Mouse (Mus musculus) heart, postnatal 14 days (tissue): ENCODE measurements around the gene Fam172a. TPM values are rescaled to one million over a fixed set of nuclear protein-coding genes. Genes with fewer than 3 reads are reported as not detected.

ENCODE experiments used
- DNase-seq, 2 experiments: peaks; one replicate each; pipeline ENCODE4 v3.0.0; 2021 to 2022
- intact Hi-C: fragments of 180-260 bp; cut with DNase I; formaldehyde crosslinking; loops from one replicate; pipeline ENCODE4 v1.15.1; 2025
- total RNA-seq, 2 experiments: library from RNA; stranded (reverse); gene quantifications; 2 replicates each; pipeline ENCODE4 v1.2.3; 2021

Fam172a gene
- total RNA-seq, 2 experiments from 2014 or later: 13.5 to 15.0 TPM

DNA sequence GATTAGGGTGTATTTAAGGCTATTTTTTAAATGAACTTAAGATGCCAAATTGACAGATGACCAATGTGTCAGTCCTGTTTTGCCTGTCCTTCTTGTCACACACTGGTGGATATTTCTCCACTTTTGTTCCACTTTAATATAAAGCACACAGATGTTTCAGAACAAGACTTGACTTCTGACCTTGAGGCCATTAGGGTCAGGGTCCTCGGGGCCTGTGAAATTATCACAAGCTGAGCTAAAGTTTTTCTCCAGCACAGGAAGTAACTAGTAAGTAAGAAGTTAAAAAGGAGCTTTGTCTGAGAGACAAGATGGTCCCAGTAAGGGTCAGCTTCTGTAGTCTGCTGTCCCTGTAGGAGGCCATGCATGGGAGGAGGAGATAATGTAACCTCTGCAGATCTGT lies 255.8 kb downstream of the Fam172a start:
- no peak for DNase-seq
- intact Hi-C loops: no loop called here

DNA sequence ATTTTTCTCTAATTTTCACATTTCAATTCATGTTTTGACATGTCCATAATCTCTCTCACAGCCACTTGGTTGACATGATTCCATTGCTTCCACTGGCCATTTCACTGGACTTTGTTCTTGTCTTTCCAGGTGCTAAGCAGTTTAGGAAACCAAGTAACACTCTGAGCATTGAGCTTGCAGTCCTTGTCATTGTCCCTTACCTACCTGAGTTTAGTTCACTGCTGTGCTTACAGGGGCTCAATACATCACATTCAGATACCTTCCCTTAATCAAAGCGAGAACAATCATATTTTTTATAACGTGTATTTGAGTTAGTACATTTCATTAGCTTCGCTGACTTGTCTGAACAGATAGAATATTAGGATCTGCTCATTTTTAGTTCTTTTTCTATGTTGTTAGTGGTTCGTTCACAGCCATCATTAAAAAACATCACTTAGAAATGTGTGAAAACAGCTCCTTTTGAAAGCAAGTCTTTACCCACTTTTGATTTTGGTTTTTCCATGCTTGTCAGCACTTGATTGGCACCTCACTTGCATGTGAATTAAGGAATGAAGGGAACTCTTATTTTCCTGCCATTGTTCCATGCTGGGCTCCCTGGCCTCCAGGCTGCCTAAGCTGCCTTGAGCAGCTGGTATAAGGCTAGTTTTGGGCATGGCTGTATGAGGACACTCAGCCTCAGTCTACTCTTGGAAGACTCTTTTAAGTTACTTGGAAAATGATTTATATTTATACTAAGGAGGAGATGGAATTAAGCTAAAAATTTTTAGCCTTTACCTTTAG lies 257.9 kb downstream of the Fam172a start:
- DNase-seq: no peak
- intact Hi-C loops: no loop called here

DNA sequence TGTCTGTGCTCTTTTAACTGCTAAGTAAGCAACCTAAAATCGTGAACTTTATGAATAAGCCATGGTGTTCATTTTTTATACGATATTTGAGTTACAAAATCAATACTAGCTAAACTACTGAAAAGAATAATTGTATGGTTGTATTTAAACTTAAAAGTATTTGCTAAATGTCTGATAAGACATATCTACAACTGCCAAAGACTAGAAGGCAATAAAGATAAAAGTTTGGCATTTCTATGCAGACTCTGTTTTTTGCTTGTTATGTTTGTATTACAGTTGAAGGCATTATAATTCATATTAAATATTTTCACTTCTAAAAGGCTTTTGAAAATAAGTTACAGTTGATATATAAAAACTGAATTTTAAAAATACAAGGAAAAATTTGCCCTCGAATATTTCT lies 274.4 kb downstream of the Fam172a start:
- no peak for DNase-seq
- intact Hi-C loops: no loop called here

DNA sequence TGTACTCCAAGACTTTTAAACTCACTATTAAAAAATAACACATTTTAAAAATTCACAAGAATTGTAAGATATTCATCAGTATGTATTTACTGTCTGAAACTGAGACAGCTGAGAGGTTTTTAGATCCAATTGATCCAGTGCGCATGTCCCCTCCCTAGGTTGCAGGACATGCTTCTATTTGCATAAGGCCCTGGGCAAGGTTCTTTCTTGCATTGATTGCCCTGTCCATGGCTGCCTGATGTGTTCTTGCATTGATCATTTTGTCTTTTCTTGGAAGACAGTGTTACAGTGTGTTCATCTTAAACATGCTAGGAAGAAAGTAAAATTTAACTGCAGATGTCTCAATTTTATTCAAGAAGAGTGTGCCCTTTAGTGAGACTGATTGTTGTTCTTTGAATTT lies 275.3 kb downstream of the Fam172a start:
- intact Hi-C loops: no loop called here
- no peak for DNase-seq

DNA sequence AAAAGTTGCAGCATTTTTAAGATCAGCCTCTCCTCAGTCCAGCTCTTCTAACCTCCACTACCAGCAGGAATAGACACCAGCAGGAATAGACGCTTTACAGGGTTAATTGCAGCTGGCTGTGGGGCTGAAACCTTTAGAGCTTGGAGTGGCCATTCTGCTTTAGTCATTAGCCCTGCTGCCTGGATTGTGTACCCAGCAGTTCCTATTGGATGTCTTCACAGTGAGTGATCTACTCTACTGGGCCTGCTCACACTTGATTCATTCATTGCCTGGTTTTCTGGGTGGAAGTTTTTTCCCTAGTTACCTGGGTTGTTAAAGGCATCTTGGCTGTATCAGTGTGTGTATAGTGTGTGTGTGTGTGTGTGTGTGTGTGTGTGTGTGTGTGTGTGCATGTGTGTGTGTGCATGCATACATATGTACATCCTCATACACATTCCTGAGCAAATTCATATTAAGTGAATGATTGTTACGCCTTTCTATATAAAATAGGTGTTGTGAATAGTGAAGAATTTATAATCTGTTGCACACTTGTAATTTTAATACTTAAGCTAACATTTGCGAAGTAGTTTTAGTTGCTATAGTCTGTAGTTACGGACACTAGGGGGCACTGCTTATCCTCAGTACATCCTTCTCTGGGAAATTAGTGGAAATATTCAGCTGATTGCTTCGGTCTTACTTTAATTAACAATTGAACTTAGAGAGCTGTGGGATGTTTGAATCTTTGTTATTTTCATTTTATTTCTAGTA lies 280.4 kb downstream of the Fam172a start:
- DNase-seq: peak; percentile 19 to 60
- intact Hi-C loops: loop anchor here (5.0 to 10.0 kb wide), 3 partner anchors 205 to 1053 kb away; no protein-coding TSS in a partner anchor

DNA sequence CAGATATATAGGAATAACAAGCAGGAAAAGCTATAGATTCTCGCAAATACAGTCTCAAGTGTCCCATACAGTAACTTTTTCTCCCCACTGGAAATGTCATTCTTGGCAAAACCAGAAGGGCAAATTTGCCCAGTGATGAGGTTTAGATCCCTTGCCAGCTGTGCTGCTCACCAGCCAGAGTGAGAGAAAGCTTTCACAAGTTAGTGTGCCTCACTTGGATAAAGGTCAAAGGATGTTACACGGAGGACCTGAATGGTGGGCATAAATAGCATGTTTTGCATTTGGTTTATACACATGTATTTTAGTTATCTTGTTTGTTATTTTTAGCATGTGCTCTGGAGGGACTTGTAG lies 281.0 kb downstream of the Fam172a start:
- intact Hi-C loops: loop anchor here (5.0 to 10.0 kb wide), 3 partner anchors 204 to 1052 kb away; no protein-coding TSS in a partner anchor
- peak in 1 of 2 experiments; percentile 2 for DNase-seq

DNA sequence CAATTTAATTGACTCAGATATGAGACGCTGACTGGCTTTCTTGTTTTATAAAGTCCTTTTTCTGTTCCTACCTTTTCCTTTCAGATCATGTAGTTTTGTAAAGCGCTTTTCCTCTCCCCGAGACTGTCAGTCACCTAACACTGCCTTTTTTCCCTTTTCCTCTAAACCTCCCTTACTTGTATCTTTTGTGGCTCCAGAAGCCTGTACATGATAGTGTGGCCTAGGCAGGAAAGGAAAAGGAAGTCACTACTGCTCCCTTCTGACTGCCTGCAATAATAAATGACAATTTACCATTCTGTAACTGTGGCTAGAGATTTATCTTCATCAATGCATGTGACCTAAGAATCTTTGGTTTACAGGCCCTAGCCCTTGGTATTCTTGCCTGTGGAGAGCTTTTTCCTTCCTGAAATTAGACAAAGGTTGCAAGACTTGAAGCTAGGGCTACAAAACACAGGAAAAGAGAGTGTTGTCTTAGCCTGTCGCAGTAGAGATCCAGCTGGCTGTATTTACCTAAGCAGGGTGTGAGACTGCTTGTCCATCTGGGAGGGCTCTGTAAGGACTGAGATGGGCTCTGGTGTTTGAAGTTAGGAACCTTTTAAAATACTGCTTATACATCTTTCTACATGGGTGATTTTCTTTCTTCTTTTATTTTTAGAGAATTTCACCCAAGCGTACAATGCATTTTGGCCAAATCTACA lies 289.5 kb downstream of the Fam172a start:
- DNase-seq: no peak
- intact Hi-C loops: no loop called here

DNA sequence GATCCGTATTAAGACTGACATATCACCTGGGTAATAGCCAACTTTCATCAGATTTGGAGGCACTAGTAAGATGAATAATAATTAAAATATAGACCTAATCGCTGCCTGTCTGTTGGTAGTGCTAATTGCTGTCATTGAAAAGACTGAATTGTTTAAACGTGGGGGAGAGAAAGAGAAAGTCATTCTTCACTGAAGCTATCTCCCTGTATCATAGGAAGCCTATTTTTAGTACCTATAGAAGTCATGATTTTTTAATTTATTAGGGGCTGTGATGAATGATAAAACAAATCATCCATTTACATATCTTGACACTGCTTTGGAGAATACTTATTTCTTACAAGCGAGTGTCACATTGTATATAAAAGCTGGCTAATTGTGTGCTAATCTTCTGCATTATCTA lies 302.8 kb downstream of the Fam172a start:
- DNase-seq: no peak
- intact Hi-C loops: no loop called here

DNA sequence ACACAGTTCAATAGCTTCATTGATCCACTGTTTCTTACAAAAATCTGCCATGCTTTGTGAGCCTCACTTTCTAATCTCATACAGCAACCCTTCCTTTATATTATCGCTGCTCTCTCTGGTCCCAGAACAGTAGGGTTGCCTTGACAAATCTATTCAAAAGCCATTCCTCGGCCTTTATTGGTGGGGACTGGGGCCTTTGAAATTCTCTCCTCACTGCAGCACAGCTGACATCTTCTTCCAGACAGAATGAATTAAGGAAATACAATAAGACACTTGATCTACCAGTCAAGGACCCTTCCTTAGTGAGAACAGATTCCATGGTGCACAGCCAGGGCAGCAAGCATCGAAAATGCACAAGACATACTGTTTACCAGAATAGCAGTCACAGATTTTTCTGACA lies 303.5 kb downstream of the Fam172a start:
- DNase-seq: no peak
- intact Hi-C loops: no loop called here

DNA sequence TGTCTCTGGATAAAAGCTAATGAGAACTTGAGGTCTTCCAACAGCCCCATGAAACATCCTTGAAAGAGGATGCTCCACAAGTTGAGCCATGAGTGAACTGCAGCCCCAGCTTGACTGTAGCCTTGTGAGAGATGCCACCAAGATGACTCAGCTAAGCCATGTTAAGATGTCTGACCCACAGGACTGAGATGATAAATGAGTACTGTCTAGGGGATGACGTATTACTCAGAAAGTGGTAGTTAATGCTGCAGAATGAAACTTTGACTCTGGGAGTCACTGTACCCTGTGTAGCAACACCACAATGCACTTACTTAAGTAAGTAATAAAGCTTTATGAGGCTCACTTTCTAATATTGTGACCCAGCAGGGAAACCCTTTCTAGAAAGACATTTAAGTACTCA lies 308.3 kb downstream of the Fam172a start:
- intact Hi-C loops: no loop called here
- DNase-seq: no peak

DNA sequence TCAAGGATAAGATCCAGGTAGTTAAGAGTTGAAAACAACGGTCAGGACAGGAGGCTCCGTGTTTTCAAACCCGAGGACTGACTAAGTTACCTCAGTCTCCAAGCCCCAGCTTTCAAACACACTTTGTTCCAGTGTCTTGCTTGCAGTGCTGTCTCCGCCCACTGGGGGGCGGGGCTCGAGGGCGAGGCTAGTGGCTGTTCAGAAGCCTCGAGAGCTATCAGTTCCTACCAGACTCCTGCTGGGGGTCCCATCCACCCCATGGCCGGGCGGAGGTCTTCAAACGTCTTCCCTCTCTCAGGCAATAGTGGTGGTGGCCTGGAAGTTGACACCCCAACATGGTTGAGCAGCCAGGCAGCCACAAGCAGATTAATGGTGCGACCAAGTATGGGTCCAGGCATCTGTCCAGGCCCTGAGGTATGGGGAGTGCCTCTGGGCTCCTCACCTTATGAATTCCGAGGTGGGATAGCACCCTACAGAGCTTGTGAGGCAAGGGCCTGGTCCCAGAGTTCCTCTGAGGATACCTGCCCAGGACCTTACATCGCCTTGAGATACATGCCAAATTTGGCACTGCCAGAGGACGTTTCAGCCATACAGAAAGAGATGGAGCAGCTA lies 323.0 kb downstream of the Fam172a start, which contains the start of gene Pou5f2:
TSS of gene Pou5f2 (plus strand) at position 220 of the 612 bp plus-strand sequence.
- intact Hi-C loops: no loop called here
- peak in 1 of 2 experiments; percentile 7 for DNase-seq

DNA sequence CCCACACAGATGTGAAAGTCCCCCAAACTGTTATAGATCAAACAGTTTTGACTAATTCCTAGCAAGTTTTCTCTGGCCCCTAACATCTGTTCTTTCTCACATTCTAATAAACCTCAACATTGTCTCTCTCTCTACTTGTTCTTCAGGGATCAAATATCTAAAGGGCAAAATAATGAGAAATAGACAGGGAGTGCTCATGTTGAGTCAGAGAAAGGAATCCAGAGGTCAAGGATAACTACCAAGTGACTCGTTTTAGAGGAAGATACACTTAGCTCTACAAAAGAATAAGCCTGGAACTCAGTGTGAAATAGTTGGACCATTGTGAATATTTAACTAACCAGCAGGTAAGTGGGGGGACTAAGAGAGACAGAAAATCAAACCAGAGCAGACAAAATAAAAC lies 331.0 kb downstream of the Fam172a start:
- DNase-seq: no peak
- intact Hi-C loops: no loop called here

DNA sequence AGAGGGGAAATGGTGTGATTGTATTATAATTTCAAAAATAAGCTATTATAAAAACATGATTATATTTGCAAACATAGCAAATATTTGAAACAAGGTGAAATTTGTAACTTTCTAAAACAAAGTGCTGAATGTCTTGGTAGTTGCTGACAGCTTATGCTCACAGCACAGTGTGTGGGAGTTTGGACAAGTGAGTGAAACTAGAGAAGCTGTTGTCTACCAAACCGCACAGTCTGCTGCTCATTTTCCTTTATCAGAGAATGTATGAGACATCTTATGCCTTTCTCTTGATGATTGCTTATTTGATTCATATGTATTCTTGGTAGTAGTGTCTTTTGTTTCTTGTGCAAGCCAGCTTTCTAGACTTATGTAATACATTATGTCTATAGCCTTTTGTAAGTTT lies 335.4 kb downstream of the Fam172a start:
- intact Hi-C loops: no loop called here
- no peak for DNase-seq

DNA sequence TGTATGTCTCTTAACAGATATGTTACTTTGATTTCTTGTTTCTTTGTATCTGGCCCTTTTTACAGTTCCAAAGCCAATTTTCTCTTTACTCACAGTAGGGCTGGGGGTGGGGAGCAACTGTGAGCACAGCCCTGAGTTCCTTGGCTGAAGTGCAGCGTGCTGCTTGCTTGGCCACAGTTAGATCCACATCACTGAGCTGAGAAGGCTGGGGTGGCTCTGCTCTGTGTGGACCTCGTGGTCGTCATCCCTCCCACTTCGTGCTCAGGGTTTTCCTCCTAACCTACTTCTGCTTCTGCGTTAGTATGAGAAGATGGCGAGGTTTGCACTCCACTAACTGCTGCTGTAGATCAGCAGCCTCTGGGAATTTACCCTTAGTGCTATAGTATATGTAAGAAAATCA lies 341.4 kb downstream of the Fam172a start:
- DNase-seq: no peak
- intact Hi-C loops: no loop called here

DNA sequence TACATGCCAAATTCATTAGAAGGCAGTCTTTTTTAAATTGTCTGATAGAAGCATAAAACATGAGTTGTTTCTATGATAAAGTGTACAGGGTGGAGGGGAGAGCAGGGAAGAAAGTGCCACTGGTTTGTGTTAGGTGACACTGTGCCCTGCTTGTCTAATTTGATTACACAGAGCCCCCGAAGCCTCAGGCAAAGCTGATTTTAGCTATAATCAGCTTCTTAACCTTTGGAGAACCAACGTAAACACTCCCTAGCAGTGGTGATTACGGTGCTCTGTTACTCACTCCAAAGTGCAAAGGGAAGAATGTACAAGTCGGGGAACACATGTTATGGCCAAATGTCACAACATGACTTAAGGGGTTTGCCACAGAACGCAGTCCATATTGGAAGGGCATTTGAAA lies 343.3 kb downstream of the Fam172a start:
- intact Hi-C loops: no loop called here
- no peak for DNase-seq

DNA sequence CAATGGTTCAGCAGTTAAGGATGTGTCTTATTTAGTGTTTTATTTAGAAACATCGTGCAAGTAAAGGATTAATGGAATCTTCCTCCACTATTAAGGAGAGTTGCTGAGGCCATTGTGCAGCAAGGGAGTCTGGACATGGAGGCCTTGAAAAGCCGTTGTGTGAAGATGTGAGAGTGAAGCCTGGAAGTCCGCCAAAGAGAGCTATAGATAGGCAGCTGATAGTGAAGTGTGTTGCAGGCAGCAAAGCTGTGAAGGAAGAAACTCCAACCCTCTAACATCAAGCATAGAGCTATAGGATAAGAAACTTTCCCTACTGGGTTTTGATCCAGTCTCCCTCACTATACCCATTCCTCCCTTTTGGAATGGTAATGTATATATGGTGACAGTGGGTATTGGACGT lies 385.9 kb downstream of the Fam172a start:
- no peak for DNase-seq
- intact Hi-C loops: no loop called here

DNA sequence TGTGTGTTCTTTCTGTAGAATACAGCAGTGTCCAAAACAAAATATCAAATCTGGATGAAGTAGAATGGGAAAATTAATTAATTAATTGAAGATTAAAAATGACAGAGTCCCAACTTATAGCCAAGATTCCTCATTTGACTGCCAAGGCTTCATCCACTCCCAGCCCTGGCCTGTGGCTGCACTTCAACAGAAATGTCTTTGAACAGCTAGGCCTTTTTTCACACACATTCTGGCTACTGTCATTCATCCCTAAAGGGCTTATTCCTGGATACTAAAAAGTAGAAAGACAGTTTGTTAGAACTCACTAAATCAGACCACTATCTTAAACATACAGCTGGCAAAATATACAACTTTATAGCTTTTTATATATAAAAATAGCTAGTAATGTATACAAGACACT lies 388.9 kb downstream of the Fam172a start:
- intact Hi-C loops: no loop called here
- DNase-seq: no peak

DNA sequence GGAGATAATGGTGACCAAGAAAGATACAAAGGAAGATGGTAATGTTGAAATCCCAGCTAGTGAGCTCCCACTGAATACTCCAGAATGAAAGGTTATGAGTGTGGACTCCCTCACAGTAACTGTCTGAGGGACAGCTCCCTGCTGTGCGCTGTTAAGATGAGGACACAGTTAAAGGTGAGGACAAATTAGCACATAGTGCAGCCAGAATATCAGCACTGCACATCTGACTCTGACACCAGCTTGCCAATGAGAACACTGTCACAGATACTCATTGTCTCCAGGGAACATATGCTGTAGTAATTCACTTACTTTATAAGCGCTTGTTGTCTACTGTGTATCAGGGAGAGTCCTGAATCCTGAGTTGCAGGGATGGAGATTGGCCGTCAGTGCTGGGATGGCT lies 390.1 kb downstream of the Fam172a start:
- no peak for DNase-seq
- intact Hi-C loops: no loop called here

DNA sequence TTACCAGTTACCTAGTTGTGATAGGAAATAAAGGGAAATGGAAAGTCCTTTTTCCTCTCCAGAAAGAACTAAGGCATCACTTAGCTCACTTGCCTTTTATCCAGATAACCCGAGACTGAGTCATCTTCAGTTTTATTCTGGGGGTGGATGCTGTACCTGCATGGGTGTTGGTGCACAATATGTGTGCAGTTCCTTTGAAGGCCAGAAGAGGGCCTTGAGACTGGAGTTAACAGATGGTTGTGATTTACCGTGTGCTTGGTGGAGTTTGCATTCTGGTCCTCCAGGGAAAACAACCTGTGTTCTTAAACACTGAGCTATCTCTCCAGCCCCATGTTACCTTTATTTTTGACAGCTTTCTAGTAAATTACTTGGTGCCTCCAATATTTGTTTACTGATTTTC lies 392.5 kb downstream of the Fam172a start:
- intact Hi-C loops: no loop called here
- DNase-seq: no peak

DNA sequence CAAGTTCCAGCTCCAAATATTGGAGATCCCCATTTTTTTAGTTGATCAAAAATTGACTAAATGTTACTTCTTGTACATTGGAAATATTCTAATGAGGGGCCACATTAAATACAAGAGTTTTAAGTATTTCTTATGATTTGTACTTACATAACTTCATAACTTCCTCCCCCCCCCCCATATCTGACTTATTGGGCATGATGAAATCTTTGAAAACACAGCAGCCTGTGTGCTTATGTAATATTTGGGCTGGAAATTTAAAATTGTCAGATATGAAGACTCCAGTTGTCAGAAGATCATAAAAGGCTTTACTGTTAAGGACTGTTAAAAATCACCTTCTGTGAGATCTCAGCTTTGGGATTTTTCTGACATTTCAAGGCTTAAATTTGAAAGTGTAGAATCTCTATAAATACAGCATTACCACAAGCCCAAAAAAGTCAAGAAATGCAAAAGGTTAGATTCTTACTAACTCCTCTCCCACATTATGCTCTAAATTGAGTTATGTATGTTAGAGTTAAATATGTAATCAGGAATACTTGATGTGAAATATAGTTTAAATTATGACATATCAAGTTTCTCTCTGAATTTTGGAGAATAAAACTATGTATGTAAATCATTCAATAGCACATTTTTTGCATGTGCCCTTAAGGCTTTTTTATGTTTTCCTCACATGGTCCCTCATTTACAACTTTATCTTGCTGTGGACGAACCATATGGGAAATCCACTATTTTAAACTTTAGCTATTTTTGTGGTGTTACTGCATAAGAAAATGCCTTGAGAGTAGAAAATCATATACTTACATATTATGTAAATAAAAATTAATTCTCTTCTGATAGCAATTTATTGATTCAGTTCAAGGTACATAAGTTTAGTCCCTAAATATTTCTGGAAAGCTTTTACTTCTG lies 393.5 kb downstream of the Fam172a start:
- no peak for DNase-seq

More for the DNA sequence above, 393.5 kb downstream of the Fam172a start:
- intact Hi-C loops: no loop called here
